Mouse (Mus musculus) heart, embryonic 12.5 days (tissue): ENCODE results near the gene Far1. TPM values are rescaled to one million over a fixed set of nuclear protein-coding genes. Genes with fewer than 3 reads are reported as not detected.

ENCODE experiments used
- ATAC-seq: fragments of 200-750 bp; cut with Nextera tagmentation; 2 replicates; pipeline ENCODE4 v1.8.0; 2017; ENCODE audit warnings: moderate TSS enrichment, moderate library complexity; ENCODE audit not compliant: insufficient number of reproducible peaks, low FRiP score
- H3K27ac ChIP-seq: fragments of 300-500 bp; sonication (generic); 2 replicates; pipeline ENCODE4 v1.5.1; 2016; ENCODE audit warnings: mild to moderate bottlenecking, moderate library complexity; ENCODE audit not compliant: poor library complexity, severe bottlenecking
- H3K27me3 ChIP-seq: fragments of 300-500 bp; sonication (generic); replicated peaks from 2 replicates; pipeline ENCODE4 v1.6.1; 2016; ENCODE audit warnings: mild to moderate bottlenecking, moderate library complexity
- H3K36me3 ChIP-seq: fragments of 300-500 bp; sonication (generic); 2 replicates; pipeline ENCODE4 v1.6.1; 2016; ENCODE audit warnings: mild to moderate bottlenecking, moderate library complexity
- H3K4me1 ChIP-seq: fragments of 300-500 bp; sonication (generic); replicated peaks from 2 replicates; pipeline ENCODE4 v1.6.1; 2016; ENCODE audit warnings: mild to moderate bottlenecking
- H3K4me2 ChIP-seq: fragments of 300-500 bp; sonication (generic); 2 replicates; pipeline ENCODE4 v1.6.1; 2016; ENCODE audit warnings: mild to moderate bottlenecking, moderate library complexity
- H3K4me3 ChIP-seq: fragments of 300-500 bp; sonication (generic); 2 replicates; pipeline ENCODE4 v1.5.1; 2016; ENCODE audit warnings: mild to moderate bottlenecking
- H3K9ac ChIP-seq: fragments of 300-500 bp; sonication (generic); 2 replicates; pipeline ENCODE4 v1.6.1; 2016; ENCODE audit warnings: mild to moderate bottlenecking, moderate library complexity
- H3K9me3 ChIP-seq: fragments of 300-500 bp; sonication (generic); replicated peaks from 2 replicates; pipeline ENCODE4 v1.6.1; 2016; ENCODE audit warnings: mild to moderate bottlenecking, moderate library complexity
- WGBS: fragments of 180-500 bp; shearing (Covaris S2); methylation state at CpG from one replicate; pipeline ENCODE4 v1.1.7; 2016; 5-methylcytosine and 5-hydroxymethylcytosine counted together
- polyA plus RNA-seq: library from polyadenylated mRNA; unstranded; fragments of >200 nt; fragmentation: Nextera tagmentation; extraction: Ambion mirVana; gene quantifications from 2 replicates; pipeline ENCODE4 v1.2.1, GENCODE M21; 2016

The Far1 gene
- polyA plus RNA-seq, 1 experiment from 2014 or later: 71.7 TPM

GRCm38 (mm10) chr7:113609027-113609705 lies 95.5 kb downstream of the Far1 start:
- no peak overlapping the region for H3K9ac ChIP-seq
- no peak overlapping the region for H3K27ac ChIP-seq
- H3K4me2 ChIP-seq: no peak overlapping the region
- H3K9me3 ChIP-seq: peaks cover 10% of the 10 kb centered on the region
- ATAC-seq: no peak
- H3K4me1 ChIP-seq: peaks cover 15% of the 10 kb centered on the region
- H3K27me3 ChIP-seq: no peaks in the 10 kb centered on the region
- 24% methylated on average over 8 of the region's 8 CpGs for WGBS
- no peak overlapping the region for H3K4me3 ChIP-seq
- H3K36me3 ChIP-seq: no peaks in the 10 kb centered on the region

GRCm38 (mm10) chr7:113612628-113613027 lies 99.0 kb downstream of the Far1 start:
- Histone ChIP-seq H3K27ac (no peak overlapping the region), H3K4me1 (peaks cover 25% of the 10 kb centered on the region), H3K9me3 (no peaks in the 10 kb centered on the region), H3K4me2 (no peak overlapping the region), H3K9ac (no peak overlapping the region), H3K27me3 (no peaks in the 10 kb centered on the region), H3K36me3 (no peaks in the 10 kb centered on the region), H3K4me3 (no peak overlapping the region)
- no peak for ATAC-seq
- 70% methylated on average over 4 of the region's 4 CpGs for WGBS

GRCm38 (mm10) chr7:113614198-113614927 lies 100.7 kb downstream of the Far1 start:
- no peaks in the 10 kb centered on the region for H3K9me3 ChIP-seq
- 46% methylated on average over 10 of the region's 10 CpGs for WGBS
- no peak overlapping the region for H3K4me3 ChIP-seq
- no peaks in the 10 kb centered on the region for H3K27me3 ChIP-seq
- no peak overlapping the region for H3K4me2 ChIP-seq
- peak; percentile 42; the same call in 1 of the 2 replicates for ATAC-seq
- no peaks in the 10 kb centered on the region for H3K36me3 ChIP-seq
- peaks cover 19% of the 10 kb centered on the region for H3K4me1 ChIP-seq
- no peak overlapping the region for H3K9ac ChIP-seq
- H3K27ac ChIP-seq: peak overlapping the region; percentile 64

- Histone ChIP-seq H3K4me3 (no peak overlapping the region), H3K4me2 (no peak overlapping the region), H3K36me3 (no peaks in the 10 kb centered on the region), H3K27ac (no peak overlapping the region), H3K9ac (no peak overlapping the region), H3K9me3 (0 out of 2 replicates have a peak, but pooled peaks cover 2% of the 10 kb centered on the region), H3K27me3 (no peaks in the 10 kb centered on the region), H3K4me1 (peaks cover 12% of the 10 kb centered on the region)
- WGBS: 82% methylated on average over 2 of the region's 2 CpGs
- ATAC-seq: no peak
These were observed 105.5 kb downstream of the Far1 start for GRCm38 (mm10) chr7:113619166-113619565.

GRCm38 (mm10) chr7:113619768-113620167 lies 106.1 kb downstream of the Far1 start:
- Histone ChIP-seq H3K9ac (no peak overlapping the region), H3K4me2 (no peak overlapping the region), H3K4me3 (no peak overlapping the region), H3K27ac (no peak overlapping the region), H3K36me3 (no peaks in the 10 kb centered on the region), H3K4me1 (peaks cover 6% of the 10 kb centered on the region), H3K27me3 (no peaks in the 10 kb centered on the region), H3K9me3 (0 out of 2 replicates have a peak, but pooled peaks cover 2% of the 10 kb centered on the region)
- ATAC-seq: no peak
- 80% methylated on average over 9 of the region's 9 CpGs for WGBS

Other genes starting within 250 kb of the Far1 start
- 23.6 and 24.0 TPM in 2 replicates for gene Btbd10, start 144.4 kb upstream of the Far1 start, polyA plus RNA-seq
- not detected in 2 replicates for gene Pth, start 125.3 kb upstream of the Far1 start, polyA plus RNA-seq